Mouse (Mus musculus) lung, embryonic 14.5 days (tissue): ENCODE data around the gene Tma7. TPM values are rescaled to one million over a fixed set of nuclear protein-coding genes. Genes with fewer than 3 reads are reported as not detected.
A peak's percentile ranks its signal among the peaks of the same experiment; 100 is the strongest.

Experiments used
- ATAC-seq: fragments of 200-750 bp; cut with Nextera tagmentation; 2 replicates; pipeline ENCODE4 v1.8.0; 2017; ENCODE audit warnings: mild to moderate bottlenecking, moderate TSS enrichment, moderate library complexity; ENCODE audit not compliant: insufficient read depth
- DNase-seq: peaks from one replicate; pipeline ENCODE4 v3.0.0-alpha.2; 2015
- H3K27ac ChIP-seq: fragments of 300-500 bp; sonication (generic); 2 replicates; pipeline ENCODE4 v1.5.1; 2014; ENCODE audit warnings: low read depth, mild to moderate bottlenecking, moderate library complexity
- H3K27me3 ChIP-seq: fragments of 300-500 bp; sonication (generic); 2 replicates; pipeline ENCODE4 v1.6.1; 2014; ENCODE audit warnings: low read length, control low read depth; ENCODE audit not compliant: insufficient read depth
- H3K36me3 ChIP-seq: fragments of 300-500 bp; sonication (generic); 2 replicates; pipeline ENCODE4 v1.6.1; 2014; ENCODE audit warnings: control low read depth; ENCODE audit not compliant: insufficient read depth
- H3K4me1 ChIP-seq: fragments of 300-500 bp; sonication (generic); 2 replicates; pipeline ENCODE4 v1.6.1; 2014; ENCODE audit warnings: antibody characterized with exemption, control low read depth; ENCODE audit not compliant: insufficient read depth
- H3K4me2 ChIP-seq: fragments of 300-500 bp; sonication (generic); 2 replicates; pipeline ENCODE4 v1.6.1; 2014; ENCODE audit warnings: mild to moderate bottlenecking
- H3K4me3 ChIP-seq: fragments of 300-500 bp; sonication (generic); 2 replicates; pipeline ENCODE4 v1.5.1; 2014; ENCODE audit warnings: low read depth, low read length
- H3K9ac ChIP-seq: fragments of 300-500 bp; sonication (generic); 2 replicates; pipeline ENCODE4 v1.6.1; 2014
- H3K9me3 ChIP-seq: fragments of 300-500 bp; sonication (generic); 2 replicates; pipeline ENCODE4 v1.6.1; 2016; ENCODE audit warnings: low read depth, low read length, control low read depth
- CTCF ChIP-seq: IDR thresholded peaks from 2 replicates; pipeline ENCODE4 v1.5.1; 2016; ENCODE audit warnings: antibody characterized with exemption, low read depth
- WGBS: fragments of 180-500 bp; shearing (Covaris S2); extraction: QIAGEN DNeasy Blood & Tissue Kit; methylation state at CpG from one replicate; pipeline ENCODE4 v1.1.7; 2014; 5-methylcytosine and 5-hydroxymethylcytosine counted together
- polyA plus RNA-seq: library from polyadenylated mRNA; unstranded; fragments of >200 nt; fragmentation: Nextera tagmentation; extraction: Ambion mirVana; gene quantifications from 2 replicates; pipeline ENCODE4 v1.2.1, GENCODE M21; 2014

The Tma7 gene
- polyA plus RNA-seq, 1 experiment from 2014 or later, result 599 TPM

DNA sequence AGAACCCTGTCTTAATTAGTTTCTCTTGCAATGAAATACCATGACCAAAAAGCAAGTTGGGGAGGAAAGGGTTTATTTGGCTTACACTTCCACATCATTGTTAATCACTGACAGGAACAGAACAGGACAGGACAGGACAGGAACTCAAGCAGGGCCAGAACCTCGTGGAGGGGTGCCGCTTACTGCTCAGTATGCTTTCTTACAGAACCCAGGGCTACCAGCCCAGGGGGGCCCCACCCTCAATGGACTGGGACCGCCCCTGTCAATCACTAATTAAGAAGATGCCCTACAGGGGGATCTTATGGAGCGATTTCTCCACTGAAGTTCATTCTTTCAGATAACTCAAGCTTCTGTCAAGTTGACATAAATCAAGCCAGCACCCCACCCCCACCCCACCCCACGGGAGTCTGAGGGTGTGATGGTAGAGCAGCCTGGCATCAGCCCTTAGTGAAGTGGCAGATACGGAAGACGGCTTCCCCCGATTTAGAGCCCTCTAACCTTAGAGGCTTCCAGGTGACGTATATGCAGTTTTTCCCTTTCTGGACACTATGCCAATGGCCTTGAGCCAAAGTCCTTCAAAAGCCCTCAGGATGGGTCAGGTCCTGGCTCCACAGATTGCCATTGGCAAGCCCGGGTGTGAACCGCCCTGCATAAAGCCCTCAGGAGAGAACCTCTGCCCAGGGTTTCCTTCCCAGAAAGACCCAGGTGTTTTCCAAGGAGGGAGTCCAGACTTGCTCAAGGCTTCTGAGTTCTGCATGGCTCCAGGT is 11.6 kb upstream of the Tma7 start:
- H3K4me1 ChIP-seq, result peaks cover 28% of the 10 kb centered on the region
- H3K36me3 ChIP-seq, result peaks cover 13% of the 10 kb centered on the region; the same call in 1 of the 2 replicates
- H3K4me2 ChIP-seq, result peak overlapping the region; percentile 87
- H3K4me3 ChIP-seq, result peak overlapping the region; percentile 72
- H3K9me3 ChIP-seq, result no peaks in the 10 kb centered on the region
- no peaks in the 10 kb centered on the region for H3K27me3 ChIP-seq
- H3K27ac ChIP-seq, result peak overlapping the region; percentile 99
- H3K9ac ChIP-seq, result peak overlapping the region; percentile 98; the same call in 1 of the 2 replicates
- ATAC-seq (no peak; the same call in 1 of the 2 replicates), DNase-seq (peak; percentile 55)
- TF ChIP-seq CTCF, result no peak
- 7% methylated on average over 11 of the region's 11 CpGs for WGBS

DNA sequence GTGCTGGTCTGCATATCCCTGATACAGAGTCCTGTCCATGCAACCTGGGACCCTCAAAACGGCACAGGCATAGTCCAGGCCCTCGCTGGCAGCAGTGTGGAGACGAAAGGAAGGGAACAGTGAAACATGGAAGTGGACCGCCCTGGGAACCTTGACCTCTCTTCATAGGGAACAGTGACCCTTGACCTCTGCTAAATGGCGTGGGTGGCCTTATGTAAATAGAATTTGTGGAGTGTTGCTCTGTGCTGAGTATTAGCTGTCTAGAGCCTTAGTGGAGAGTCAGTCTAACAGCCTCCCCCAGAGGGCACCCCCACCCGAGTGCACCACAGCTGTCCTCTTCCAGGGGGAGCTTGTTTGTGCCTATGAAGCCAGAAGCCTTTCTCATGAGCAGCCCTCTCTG is 10.4 kb upstream of the Tma7 start:
- H3K4me3 ChIP-seq, result no peak overlapping the region
- peaks cover 13% of the 10 kb centered on the region; the same call in 1 of the 2 replicates for H3K36me3 ChIP-seq
- peaks cover 17% of the 10 kb centered on the region for H3K4me1 ChIP-seq
- no peak overlapping the region for H3K27ac ChIP-seq
- DNase-seq, result no peak
- no peak for TF ChIP-seq CTCF
- H3K27me3 ChIP-seq, result no peaks in the 10 kb centered on the region
- H3K4me2 ChIP-seq, result no peak overlapping the region
- 42% methylated on average over 6 of the region's 6 CpGs for WGBS
- no peak for ATAC-seq
- no peak overlapping the region for H3K9ac ChIP-seq
- H3K9me3 ChIP-seq, result no peaks in the 10 kb centered on the region

DNA sequence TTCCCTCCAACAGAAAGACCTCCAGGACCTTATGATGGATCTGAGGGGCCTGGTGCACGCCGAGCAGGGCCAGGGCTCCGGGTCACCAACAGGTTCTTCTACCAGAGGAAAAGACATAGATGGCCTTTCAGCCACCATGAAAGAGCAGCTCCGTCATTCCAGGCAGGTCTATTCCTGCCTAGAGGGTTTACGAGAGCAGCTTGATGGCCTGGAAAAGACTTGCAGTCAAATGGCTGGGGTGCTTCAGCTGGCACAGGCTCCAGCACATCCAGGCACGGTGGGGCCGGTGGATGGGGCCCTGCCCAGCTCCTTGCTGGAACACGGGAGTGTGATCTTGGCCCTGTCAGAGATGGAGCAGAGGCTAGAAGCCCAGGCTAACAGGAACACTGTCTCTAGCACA is 9.4 kb upstream of the Tma7 start:
- Histone ChIP-seq H3K9me3 (no peaks in the 10 kb centered on the region), H3K9ac (no peak overlapping the region), H3K4me1 (peaks cover 14% of the 10 kb centered on the region), H3K4me3 (no peak overlapping the region), H3K27ac (no peak overlapping the region), H3K27me3 (no peaks in the 10 kb centered on the region), H3K36me3 (peaks cover 13% of the 10 kb centered on the region; the same call in 1 of the 2 replicates), H3K4me2 (no peak overlapping the region)
- WGBS, result 81% methylated on average over 8 of the region's 8 CpGs
- no peak for ATAC-seq
- TF ChIP-seq CTCF, result no peak
- no peak for DNase-seq

DNA sequence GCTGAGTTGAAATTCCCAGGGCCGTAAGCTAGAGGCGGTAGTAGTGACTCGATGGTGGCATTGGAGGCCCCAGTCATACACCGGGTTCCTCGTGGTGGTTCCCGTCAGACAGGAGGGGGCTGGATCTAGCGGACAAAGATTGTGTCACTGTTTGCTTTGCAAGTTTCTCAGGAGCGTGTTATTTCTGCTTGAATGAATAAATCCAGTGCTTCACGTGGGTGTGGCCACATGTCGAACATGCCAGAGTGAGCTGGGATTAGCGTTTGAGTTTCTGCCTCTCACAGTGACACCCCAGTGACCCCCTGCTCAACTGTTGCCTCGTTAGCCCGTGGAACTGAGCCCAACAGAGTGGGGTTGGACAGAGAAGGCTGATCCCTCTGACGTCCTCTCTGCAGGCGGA is 8.1 kb upstream of the Tma7 start:
- Histone ChIP-seq H3K9me3 (no peaks in the 10 kb centered on the region), H3K9ac (no peak overlapping the region), H3K4me2 (no peak overlapping the region), H3K4me3 (no peak overlapping the region), H3K27ac (0 out of 2 replicates have a peak overlapping the region, but pooled peaks have one; percentile 12), H3K27me3 (no peaks in the 10 kb centered on the region), H3K36me3 (peaks cover 13% of the 10 kb centered on the region; the same call in 1 of the 2 replicates), H3K4me1 (peaks cover 14% of the 10 kb centered on the region)
- no peak for TF ChIP-seq CTCF
- 55% methylated on average over 15 of the region's 15 CpGs for WGBS
- ATAC-seq (no peak), DNase-seq (peak; percentile 21)

DNA sequence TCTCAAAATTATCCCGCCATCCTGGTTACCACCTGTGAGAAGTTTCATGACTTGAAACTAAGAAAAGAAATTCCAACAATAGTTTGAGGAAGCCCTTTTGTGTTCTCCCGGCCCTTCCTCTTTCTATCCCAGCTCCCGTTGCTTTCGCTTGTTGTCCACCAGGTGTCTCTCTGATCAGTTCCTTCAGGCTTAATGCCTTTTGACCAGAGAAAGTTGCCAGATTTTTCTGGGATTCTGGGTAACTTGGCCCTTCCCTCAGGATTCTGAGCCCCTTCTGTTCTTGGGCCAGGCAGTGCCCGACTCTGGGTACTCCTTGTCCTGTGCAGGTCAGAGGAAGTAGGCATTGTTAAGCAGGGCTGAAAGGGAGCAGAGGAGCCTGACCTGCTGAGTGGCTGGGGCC is 5.6 kb upstream of the Tma7 start:
- Histone ChIP-seq H3K4me1 (peaks cover 3% of the 10 kb centered on the region; the same call in 1 of the 2 replicates), H3K27me3 (no peaks in the 10 kb centered on the region), H3K4me3 (no peak overlapping the region), H3K9me3 (no peaks in the 10 kb centered on the region), H3K4me2 (no peak overlapping the region), H3K36me3 (peaks cover 13% of the 10 kb centered on the region; the same call in 1 of the 2 replicates), H3K9ac (peak overlapping the region; percentile 0; the same call in 1 of the 2 replicates), H3K27ac (no peak overlapping the region)
- peak; percentile 73 for TF ChIP-seq CTCF
- ATAC-seq (no peak), DNase-seq (peak; percentile 85)
- WGBS, result 10% methylated on average over 5 of the region's 5 CpGs

DNA sequence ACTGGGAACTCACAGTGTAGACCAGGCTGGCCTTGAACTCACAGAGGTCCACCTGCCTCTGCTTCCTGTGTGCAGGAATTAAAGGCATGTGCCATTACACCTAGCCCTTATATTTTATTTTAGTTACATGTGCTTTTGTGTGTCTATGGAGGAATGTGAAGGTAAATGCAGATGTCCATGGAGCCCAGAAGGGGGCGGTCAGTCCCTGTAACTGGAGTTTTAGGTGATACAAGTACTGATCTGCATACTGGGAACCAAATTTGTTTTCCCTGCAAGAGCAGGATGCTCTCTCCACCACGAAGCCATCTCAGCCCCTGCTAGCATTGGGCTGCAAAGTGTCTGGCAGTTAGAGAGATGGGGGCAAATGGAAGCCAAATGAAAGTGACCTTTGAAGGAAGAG is 2.5 kb upstream of the Tma7 start:
- DNase-seq, result peak; percentile 74
- no peaks in the 10 kb centered on the region for H3K27me3 ChIP-seq
- H3K27ac ChIP-seq, result no peak overlapping the region
- peaks cover 11% of the 10 kb centered on the region for H3K4me1 ChIP-seq
- WGBS, result 13% methylated on average over 2 of the region's 2 CpGs
- H3K9me3 ChIP-seq, result no peaks in the 10 kb centered on the region
- H3K4me3 ChIP-seq, result no peak overlapping the region
- peaks cover 15% of the 10 kb centered on the region for H3K36me3 ChIP-seq
- peak; percentile 71 for TF ChIP-seq CTCF
- H3K9ac ChIP-seq, result no peak overlapping the region
- no peak overlapping the region for H3K4me2 ChIP-seq
- no peak for ATAC-seq

DNA sequence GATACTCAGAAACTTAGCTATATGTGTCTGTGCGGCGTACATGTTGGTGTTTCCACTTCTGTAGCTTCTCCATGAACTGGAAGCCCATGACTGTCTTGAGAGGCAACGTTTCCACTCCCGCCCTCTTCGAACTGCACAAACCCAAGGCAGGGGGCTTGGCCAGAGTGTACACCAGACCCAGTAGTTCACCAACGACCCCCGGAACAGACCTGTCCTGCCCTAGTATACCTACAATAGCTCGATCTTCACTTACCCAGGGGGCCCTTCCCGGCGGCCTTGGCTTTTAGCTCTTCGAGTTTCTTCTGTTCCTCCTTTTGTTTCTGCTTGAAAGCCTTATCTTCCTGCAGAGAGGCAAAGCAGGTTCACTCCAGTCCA is 651 bp downstream of the Tma7 start:
- Histone ChIP-seq H3K4me2 (peak overlapping the region; percentile 86), H3K9me3 (no peaks in the 10 kb centered on the region), H3K4me3 (peak overlapping the region; percentile 50), H3K27me3 (no peaks in the 10 kb centered on the region), H3K4me1 (peaks cover 11% of the 10 kb centered on the region), H3K36me3 (peaks cover 24% of the 10 kb centered on the region), H3K9ac (peak overlapping the region; percentile 68), H3K27ac (peak overlapping the region; percentile 39; the same call in 1 of the 2 replicates)
- no peak for TF ChIP-seq CTCF
- ATAC-seq (peak; percentile 5; the same call in 1 of the 2 replicates), DNase-seq (no peak)
- WGBS, result 5% methylated on average over 11 of the region's 11 CpGs
